In the genomic region with DNA sequence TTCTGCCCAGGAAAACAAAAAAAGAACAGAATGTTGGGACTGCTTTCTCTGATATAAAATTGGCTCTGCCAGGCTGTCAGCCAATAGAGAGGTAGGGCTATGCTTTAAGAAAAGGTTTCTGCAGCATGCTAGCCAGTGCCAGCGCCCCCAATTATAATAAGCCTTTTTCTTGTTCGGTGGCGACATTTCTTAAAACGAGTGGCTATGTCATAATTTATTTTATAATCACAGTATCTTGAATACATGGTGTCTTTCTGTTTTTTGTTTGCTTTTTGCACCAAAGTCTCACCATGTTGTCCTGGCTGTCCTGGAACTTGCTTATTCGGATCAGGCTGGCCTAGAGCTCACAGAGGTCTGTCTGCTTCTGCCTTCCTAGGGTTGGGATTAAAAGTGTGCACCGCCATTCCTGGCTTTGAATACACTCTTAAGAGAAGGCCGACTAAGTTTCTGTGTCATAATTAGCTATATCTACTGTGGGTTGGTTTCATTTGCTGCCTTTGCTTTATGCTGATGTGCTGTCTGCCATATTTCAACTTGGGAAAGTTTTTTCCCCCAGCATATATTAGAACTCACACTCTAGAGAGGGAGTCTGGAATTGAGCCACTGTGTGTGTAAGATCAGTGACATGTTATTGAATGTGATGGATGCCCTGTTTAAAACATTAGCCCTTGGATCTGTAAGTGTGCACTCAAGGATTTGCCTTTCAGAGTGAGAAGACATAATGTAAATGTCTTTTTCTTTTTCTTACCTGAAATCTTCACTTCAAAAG, we compare ENCODE assay signal across 9 mouse cellular contexts. TPM values are rescaled to one million over a fixed set of nuclear protein-coding genes. Genes with fewer than 3 reads are reported as not detected.
DNase-seq lines count a peak whose midpoint lies in the region; ATAC-seq and TF ChIP-seq lines count a peak whose summit lies in the region.
"Had no signal": no experiment of that assay in that cellular context is flagged by ENCODE, and none has a peak within 500 bp of the region (broad histone marks: within the 10 kb centered on the region; RNA-seq: fewer than 3 reads in every experiment).

No protein-coding gene starts in this region.

- intact Hi-C loops in heart, postnatal 25 days (cut with DNase I) = loop anchor here (5.0 kb wide), 1 partner anchor 53 kb away; no protein-coding TSS in a partner anchor

- peak overlapping the region; percentile 89 for H3K4me2 ChIP-seq in heart, postnatal 0 days (ENCODE audit: low read depth, low read length)
- peak overlapping the region; percentile 64 for H3K4me2 ChIP-seq in forebrain, postnatal 0 days (ENCODE audit: low read depth)

- peak overlapping the region; percentile 96 for H3K27ac ChIP-seq in heart, postnatal 0 days (ENCODE audit: low read depth)
- no peak overlapping the region for H3K27ac ChIP-seq in forebrain, postnatal 0 days (ENCODE audit: low read depth, low read length)
- H3K27ac ChIP-seq in midbrain, embryonic 10.5 days (replicated peaks) = 0 out of 2 replicates have a peak overlapping the region, but pooled peaks have one; percentile 91

- TF ChIP-seq CTCF in heart, postnatal 0 days (IDR thresholded peaks at IDR 0.05; ENCODE audit: low read depth) = no peak
- TF ChIP-seq CTCF in forebrain, postnatal 0 days (IDR thresholded peaks at IDR 0.05; ENCODE audit: low read depth) = no peak

- H3K9me3 ChIP-seq in heart, postnatal 0 days (replicated peaks; ENCODE audit: control insufficient read depth, low read length) = no peaks in the 10 kb centered on the region
- H3K9me3 ChIP-seq in forebrain, postnatal 0 days (ENCODE audit: low read length) = no peaks in the 10 kb centered on the region
- H3K9me3 ChIP-seq in midbrain, embryonic 10.5 days (replicated peaks) = no peaks in the 10 kb centered on the region

- peaks cover 27% of the 10 kb centered on the region for H3K4me1 ChIP-seq in heart, postnatal 0 days (ENCODE audit: control insufficient read depth, insufficient read depth)
- peaks cover 11% of the 10 kb centered on the region; the same call in 1 of the 2 replicates for H3K4me1 ChIP-seq in forebrain, postnatal 0 days (ENCODE audit: insufficient read depth)
- peaks cover 37% of the 10 kb centered on the region for H3K4me1 ChIP-seq in midbrain, embryonic 10.5 days

- no peaks in the 10 kb centered on the region; the same call in 1 of the 2 replicates for H3K36me3 ChIP-seq in heart, postnatal 0 days (replicated peaks; ENCODE audit: control insufficient read depth, insufficient read depth, low read length)
- H3K36me3 ChIP-seq in forebrain, postnatal 0 days (ENCODE audit: insufficient read depth) = 0 out of 2 replicates have a peak, but pooled peaks cover 1% of the 10 kb centered on the region
- H3K36me3 ChIP-seq in midbrain, embryonic 10.5 days = peaks cover 10% of the 10 kb centered on the region

- peak overlapping the region; percentile 99 for H3K4me3 ChIP-seq in heart, postnatal 0 days (ENCODE audit: low read depth, low read length)
- peak overlapping the region; percentile 56 for H3K4me3 ChIP-seq in forebrain, postnatal 0 days (ENCODE audit: low read depth, low read length)
- peak overlapping the region; percentile 92 for H3K4me3 ChIP-seq in midbrain, embryonic 10.5 days

- no peak for ATAC-seq in heart, postnatal 0 days (ENCODE audit: insufficient read depth, low read depth)
- no peak for ATAC-seq in forebrain, postnatal 0 days
- no peak for ATAC-seq in megakaryocyte progenitor cell, adult 5-6 weeks (replicated peaks; ENCODE audit: poor library complexity)

- TF ChIP-seq EP300 in heart, postnatal 0 days (IDR thresholded peaks at IDR 0.05; ENCODE audit: low read depth) = no peak

- 42% methylated on average over 7 of the region's 7 CpGs for WGBS in heart, postnatal 0 days
- 22% methylated on average over 7 of the region's 7 CpGs for WGBS in forebrain, postnatal 0 days
- 51% methylated on average over 7 of the region's 7 CpGs for WGBS in midbrain, embryonic 10.5 days

- peak overlapping the region; percentile 96 for H3K9ac ChIP-seq in heart, postnatal 0 days (replicated peaks; ENCODE audit: low read depth, low read length)
- H3K9ac ChIP-seq in forebrain, postnatal 0 days = peak overlapping the region; percentile 70

- DNase-seq in heart, postnatal 0 days (ENCODE audit: low spot score) = no peak
- no peak for DNase-seq in heart, postnatal 25 days (ENCODE audit: low spot score)
- peak; percentile 29 for DNase-seq in MEL-GATA-1-ER (ENCODE audit: extremely low read depth, low read depth)
- no peak for DNase-seq in forebrain, postnatal 0 days
- DNase-seq in midbrain, embryonic 10.5 days (ENCODE audit: low spot score) = no peak
- DNase-seq in cerebellum, postnatal 25 days = no peak
- no peak for DNase-seq in thymus, postnatal 14 days
- DNase-seq: thymus, adult 18-20 months had no signal

- H3K27me3 ChIP-seq in heart, postnatal 0 days (ENCODE audit: control insufficient read depth, insufficient read depth, low read length) = no peaks in the 10 kb centered on the region
- no peaks in the 10 kb centered on the region for H3K27me3 ChIP-seq in forebrain, postnatal 0 days (ENCODE audit: insufficient read depth, low read length)
- H3K27me3 ChIP-seq in midbrain, embryonic 10.5 days (ENCODE audit: low read depth, poor library complexity, severe bottlenecking) = no peaks in the 10 kb centered on the region

RNA-seq across cellular contexts. Expression of a gene that starts 1.4 kb away (rescaled TPM):
- 27.0 and 35.6 TPM in 2 replicates for total RNA-seq in heart, postnatal 0 days (2014; rRNA removed; ENCODE audit: low replicate concordance)
- 29.0 and 30.0 TPM in 2 replicates for polyA plus RNA-seq in heart, postnatal 0 days (2015; fragmentation: Nextera tagmentation; extraction: Ambion mirVana)
- 10 to 100 TPM; 22.8 to 23.3 TPM for total RNA-seq in heart, postnatal 25 days (2021)
- total RNA-seq in forebrain, postnatal 0 days (2014; rRNA removed) = 43.7 and 52.6 TPM in 2 replicates
- 58.2 and 63.6 TPM in 2 replicates for polyA plus RNA-seq in forebrain, postnatal 0 days (2015; fragmentation: Nextera tagmentation; extraction: Ambion mirVana)
- 73.0 and 73.5 TPM in 2 replicates for polyA plus RNA-seq in midbrain, embryonic 10.5 days (2016; fragmentation: Nextera tagmentation; extraction: Ambion mirVana)
- total RNA-seq in megakaryocyte progenitor cell, adult 5-6 weeks (2015) = 71.4 and 76.5 TPM in 2 replicates
- 70.7 and 81.6 TPM in 2 replicates for total RNA-seq in megakaryocyte progenitor cell, adult 5-6 weeks (2017)

RNA-seq across cellular contexts. Expression of a gene that starts 1.4 kb away (rescaled TPM):
- total RNA-seq in heart, postnatal 0 days (2014; rRNA removed; ENCODE audit: low replicate concordance) = 9.7 and 25.4 TPM in 2 replicates
- 21.7 and 23.0 TPM in 2 replicates for polyA plus RNA-seq in heart, postnatal 0 days (2015; fragmentation: Nextera tagmentation; extraction: Ambion mirVana)
- total RNA-seq in heart, postnatal 25 days (2021) = 10 to 100 TPM; 23.1 to 25.2 TPM
- 13.2 and 15.6 TPM in 2 replicates for total RNA-seq in forebrain, postnatal 0 days (2014; rRNA removed)
- polyA plus RNA-seq in forebrain, postnatal 0 days (2015; fragmentation: Nextera tagmentation; extraction: Ambion mirVana) = 19.5 and 28.4 TPM in 2 replicates
- polyA plus RNA-seq in midbrain, embryonic 10.5 days (2016; fragmentation: Nextera tagmentation; extraction: Ambion mirVana) = 44.3 and 47.0 TPM in 2 replicates
- 31.2 and 35.2 TPM in 2 replicates for total RNA-seq in megakaryocyte progenitor cell, adult 5-6 weeks (2015)
- 19.8 and 27.7 TPM in 2 replicates for total RNA-seq in megakaryocyte progenitor cell, adult 5-6 weeks (2017)

RNA-seq across cellular contexts. Expression of a gene that starts 20.5 kb away (rescaled TPM):
- 2.5 and 9.9 TPM in 2 replicates for total RNA-seq in heart, postnatal 0 days (2014; rRNA removed; ENCODE audit: low replicate concordance)
- polyA plus RNA-seq in heart, postnatal 0 days (2015; fragmentation: Nextera tagmentation; extraction: Ambion mirVana) = 6.9 and 7.9 TPM in 2 replicates
- total RNA-seq in heart, postnatal 25 days (2021) = 1 to 10 TPM; 2.3 to 3.2 TPM
- 5.6 and 8.4 TPM in 2 replicates for total RNA-seq in forebrain, postnatal 0 days (2014; rRNA removed)
- polyA plus RNA-seq in forebrain, postnatal 0 days (2015; fragmentation: Nextera tagmentation; extraction: Ambion mirVana) = 11.0 and 11.7 TPM in 2 replicates
- 16.6 and 20.0 TPM in 2 replicates for polyA plus RNA-seq in midbrain, embryonic 10.5 days (2016; fragmentation: Nextera tagmentation; extraction: Ambion mirVana)
- total RNA-seq in megakaryocyte progenitor cell, adult 5-6 weeks (2015) = 0.59 TPM in 1 of 2 replicates, not detected in the other
- not detected in 2 replicates for total RNA-seq in megakaryocyte progenitor cell, adult 5-6 weeks (2017)

RNA-seq across cellular contexts. Expression of a gene that starts 32.6 kb away (rescaled TPM):
- total RNA-seq in heart, postnatal 0 days (2014; rRNA removed; ENCODE audit: low replicate concordance) = 13.8 and 17.4 TPM in 2 replicates
- polyA plus RNA-seq in heart, postnatal 0 days (2015; fragmentation: Nextera tagmentation; extraction: Ambion mirVana) = 19.3 and 22.5 TPM in 2 replicates
- total RNA-seq in heart, postnatal 25 days (2021) = 10 to 100 TPM; 14.0 to 17.5 TPM
- 25.0 and 29.8 TPM in 2 replicates for total RNA-seq in forebrain, postnatal 0 days (2014; rRNA removed)
- 26.4 and 32.9 TPM in 2 replicates for polyA plus RNA-seq in forebrain, postnatal 0 days (2015; fragmentation: Nextera tagmentation; extraction: Ambion mirVana)
- polyA plus RNA-seq in midbrain, embryonic 10.5 days (2016; fragmentation: Nextera tagmentation; extraction: Ambion mirVana) = 50.6 and 57.3 TPM in 2 replicates
- total RNA-seq in megakaryocyte progenitor cell, adult 5-6 weeks (2015) = 4.0 and 8.1 TPM in 2 replicates
- total RNA-seq in megakaryocyte progenitor cell, adult 5-6 weeks (2017) = 2.6 and 6.7 TPM in 2 replicates

RNA-seq across cellular contexts. Expression of a gene that starts 58.9 kb away (rescaled TPM):
- 0.39 and 0.88 TPM in 2 replicates for total RNA-seq in heart, postnatal 0 days (2014; rRNA removed; ENCODE audit: low replicate concordance)
- polyA plus RNA-seq in heart, postnatal 0 days (2015; fragmentation: Nextera tagmentation; extraction: Ambion mirVana) = 0.31 and 0.32 TPM in 2 replicates
- total RNA-seq in heart, postnatal 25 days (2021) = under 1 TPM; 0.60 to 0.95 TPM
- total RNA-seq in forebrain, postnatal 0 days (2014; rRNA removed) = 4.6 and 7.1 TPM in 2 replicates
- 2.9 and 4.7 TPM in 2 replicates for polyA plus RNA-seq in forebrain, postnatal 0 days (2015; fragmentation: Nextera tagmentation; extraction: Ambion mirVana)
- polyA plus RNA-seq in midbrain, embryonic 10.5 days (2016; fragmentation: Nextera tagmentation; extraction: Ambion mirVana) = 0.06 and 0.29 TPM in 2 replicates
- not detected in 2 replicates for total RNA-seq in megakaryocyte progenitor cell, adult 5-6 weeks (2015)
- total RNA-seq in megakaryocyte progenitor cell, adult 5-6 weeks (2017) = not detected in 2 replicates
